Mouse (Mus musculus) heart, embryonic 14.5 days (tissue): ENCODE measurements around the gene Nrarp. TPM values are rescaled to one million over a fixed set of nuclear protein-coding genes. Genes with fewer than 3 reads are reported as not detected.

Source experiments
- ATAC-seq: fragments of 200-750 bp; cut with Nextera tagmentation; 2 replicates; pipeline ENCODE4 v1.8.0; 2017; ENCODE audit warnings: low read depth, moderate TSS enrichment; ENCODE audit not compliant: insufficient number of reproducible peaks, insufficient read depth, low FRiP score
- H3K27ac ChIP-seq, 2 experiments: fragments of 200-500 bp in 1 of 2; fragments of 300-500 bp in 1 of 2; sonication (generic) in 1 of 2; replicated peaks in 1 of 2; 2 replicates each; pipeline ENCODE4 v1.5.1; 2012 to 2014; ENCODE audit warnings: low read depth in 2 of 2, low read length in 2 of 2, control low read depth in 1 of 2, mild to moderate bottlenecking in 1 of 2, mixed read lengths in 1 of 2; ENCODE audit not compliant: control insufficient read depth in 1 of 2, insufficient read depth in 1 of 2
- H3K27me3 ChIP-seq: fragments of 300-500 bp; sonication (generic); 2 replicates; pipeline ENCODE4 v1.6.1; 2014; ENCODE audit warnings: mild to moderate bottlenecking, low read length, control low read depth; ENCODE audit not compliant: control insufficient read depth, insufficient read depth
- H3K36me3 ChIP-seq: fragments of 300-500 bp; sonication (generic); 2 replicates; pipeline ENCODE4 v1.6.1; 2014; ENCODE audit warnings: mild to moderate bottlenecking, control low read depth, low read length, mixed read lengths; ENCODE audit not compliant: control insufficient read depth, insufficient read depth
- H3K4me1 ChIP-seq, 2 experiments: fragments of 200-500 bp in 1 of 2; fragments of 300-500 bp in 1 of 2; sonication (generic) in 1 of 2; 2 replicates each; pipeline ENCODE4 v1.6.1; 2012 to 2014; ENCODE audit warnings: low read length in 2 of 2, control low read depth in 1 of 2, mixed read lengths in 1 of 2; ENCODE audit not compliant: control insufficient read depth in 2 of 2, insufficient read depth in 2 of 2
- H3K4me2 ChIP-seq: fragments of 300-500 bp; sonication (generic); 2 replicates; pipeline ENCODE4 v1.6.1; 2014; ENCODE audit warnings: mild to moderate bottlenecking, low read length
- H3K4me3 ChIP-seq, 2 experiments: fragments of 200-500 bp in 1 of 2; fragments of 300-500 bp in 1 of 2; sonication (generic) in 1 of 2; 2 replicates each; pipeline ENCODE4 v1.5.1; 2012 to 2014; ENCODE audit warnings: low read length in 2 of 2, mild to moderate bottlenecking in 2 of 2, control low read depth in 1 of 2, low read depth in 1 of 2, moderate library complexity in 1 of 2; ENCODE audit not compliant: control insufficient read depth in 1 of 2, insufficient read depth in 1 of 2
- H3K9ac ChIP-seq: fragments of 300-500 bp; sonication (generic); 2 replicates; pipeline ENCODE4 v1.6.1; 2014; ENCODE audit warnings: mild to moderate bottlenecking, low read length
- H3K9me3 ChIP-seq: fragments of 300-500 bp; sonication (generic); 2 replicates; pipeline ENCODE4 v1.6.1; 2016; ENCODE audit warnings: low read length, control low read depth; ENCODE audit not compliant: control insufficient read depth
- WGBS: fragments of 180-500 bp; shearing (Covaris S2); extraction: QIAGEN DNeasy Blood & Tissue Kit; methylation state at CpG from one replicate; pipeline ENCODE4 v1.1.7; 2014; 5-methylcytosine and 5-hydroxymethylcytosine counted together
- polyA plus RNA-seq: library from polyadenylated mRNA; unstranded; fragments of >200 nt; fragmentation: Nextera tagmentation; extraction: Ambion mirVana; gene quantifications from 2 replicates; pipeline ENCODE4 v1.2.1, GENCODE M21; 2014

Gene Nrarp
- polyA plus RNA-seq, 1 experiment from 2014 or later: 13.9 TPM

DNA sequence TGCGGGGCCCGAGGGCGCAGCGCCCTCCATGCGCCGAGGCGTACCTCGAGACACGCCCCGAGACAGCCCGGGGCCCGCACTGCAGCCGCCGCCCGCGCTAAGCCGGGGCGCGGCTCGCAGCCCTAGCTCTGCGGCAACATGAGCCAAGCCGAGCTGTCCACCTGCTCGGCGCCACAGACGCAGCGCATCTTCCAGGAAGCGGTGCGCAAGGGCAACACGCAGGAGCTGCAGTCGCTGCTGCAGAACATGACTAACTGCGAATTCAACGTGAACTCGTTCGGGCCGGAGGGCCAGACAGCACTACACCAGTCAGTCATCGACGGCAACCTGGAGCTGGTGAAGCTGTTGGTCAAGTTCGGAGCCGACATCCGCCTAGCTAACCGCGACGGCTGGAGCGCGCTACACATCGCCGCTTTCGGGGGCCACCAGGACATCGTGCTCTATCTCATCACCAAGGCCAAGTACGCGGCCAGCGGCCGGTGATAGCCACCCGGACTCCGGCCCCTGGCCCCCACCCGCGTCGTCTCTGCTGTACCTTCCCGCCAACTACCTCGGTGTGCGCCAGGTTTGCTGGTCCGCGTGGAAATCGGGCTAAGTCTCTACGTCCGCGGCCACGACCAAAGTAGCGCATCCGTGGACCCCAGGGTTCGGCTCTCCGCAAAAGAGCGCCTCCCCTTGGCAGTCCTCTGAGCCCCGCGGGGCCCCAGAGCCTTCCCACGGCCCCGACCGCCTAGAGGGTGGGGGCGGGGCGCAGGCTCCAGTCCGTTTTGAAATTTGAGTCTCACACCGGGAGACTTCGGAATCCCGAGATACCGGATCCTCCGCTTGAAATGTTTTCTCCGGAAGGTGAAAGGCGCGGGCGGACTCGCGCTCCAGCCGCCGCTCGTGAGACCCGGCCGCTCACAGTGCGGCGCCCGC is 674 bp downstream of the Nrarp start:
- peak overlapping the region; percentile 54 to 64 for H3K4me3 ChIP-seq
- under 1% methylated on average over 100 of the region's 100 CpGs for WGBS
- H3K27me3 ChIP-seq: peaks cover 47% of the 10 kb centered on the region
- peak overlapping the region; percentile 20 to 82 for H3K27ac ChIP-seq
- peak overlapping the region; percentile 95 for H3K4me2 ChIP-seq
- H3K9ac ChIP-seq: peak overlapping the region; percentile 82
- H3K4me1 ChIP-seq: peaks cover 31 to 38% of the 10 kb centered on the region in 2 experiments
- H3K36me3 ChIP-seq: no peaks in the 10 kb centered on the region; the same call in 1 of the 2 replicates
- ATAC-seq: peak; percentile 46; the same call in 1 of the 2 replicates
- H3K9me3 ChIP-seq: no peaks in the 10 kb centered on the region

DNA sequence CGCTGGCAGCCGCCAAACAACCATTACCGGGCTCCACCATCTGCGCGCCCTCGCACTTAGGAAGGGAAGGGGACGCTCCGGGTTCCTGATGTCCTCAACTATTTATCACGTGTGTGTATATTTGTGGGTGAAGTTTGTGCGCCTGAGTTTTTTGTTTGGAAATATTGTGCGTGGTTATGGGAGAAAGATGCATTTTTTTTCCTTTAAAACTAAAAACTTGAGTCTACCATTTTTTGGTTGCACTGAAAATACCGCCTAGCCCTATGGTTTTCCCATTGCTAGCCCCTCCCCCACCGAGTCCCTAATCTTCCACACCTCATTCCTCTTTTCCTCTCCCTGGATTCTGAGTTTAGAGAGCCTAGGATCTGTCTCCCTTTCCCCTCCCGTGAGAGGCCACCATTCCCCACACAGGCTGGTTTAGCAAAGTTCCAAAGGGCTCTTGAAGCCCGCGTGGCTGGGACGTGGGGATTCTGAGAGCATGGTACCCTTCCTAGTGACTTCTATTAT is 1.4 kb downstream of the Nrarp start:
- Histone ChIP-seq H3K4me2 (peak overlapping the region; percentile 95), H3K9me3 (no peaks in the 10 kb centered on the region), H3K4me3 (peak overlapping the region; percentile 54 to 64), H3K27me3 (peaks cover 47% of the 10 kb centered on the region), H3K36me3 (no peaks in the 10 kb centered on the region; the same call in 1 of the 2 replicates), H3K27ac (peak overlapping the region in 1 of 2 experiments; percentile 82; a peak in 2 of 4 replicates), H3K9ac (peak overlapping the region; percentile 82), H3K4me1 (peaks cover 24 to 31% of the 10 kb centered on the region in 2 experiments)
- ATAC-seq: no peak
- under 1% methylated on average over 17 of the region's 17 CpGs for WGBS

DNA sequence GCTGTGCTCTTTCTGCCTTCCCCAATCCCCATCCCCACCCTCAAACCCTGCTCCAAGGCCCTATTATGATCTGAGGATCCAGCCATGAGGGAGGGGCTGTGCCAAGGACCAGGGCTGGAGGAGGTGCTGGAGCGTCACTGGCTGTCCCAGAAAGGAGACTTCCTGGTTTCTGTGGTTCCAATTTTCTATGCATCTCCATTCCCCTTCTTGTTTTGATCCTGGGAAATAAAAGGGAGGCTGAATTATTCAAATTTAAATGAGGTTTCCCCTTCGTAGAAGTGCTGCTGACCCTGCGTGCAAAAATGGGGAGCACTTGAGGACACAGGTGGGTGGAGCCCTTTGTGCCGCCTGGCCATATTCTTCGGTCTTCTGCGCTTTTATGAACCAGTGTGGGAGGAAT is 2.1 kb downstream of the Nrarp start:
- Histone ChIP-seq H3K27ac (no peak overlapping the region), H3K9ac (peak overlapping the region; percentile 82; the same call in 1 of the 2 replicates), H3K9me3 (no peaks in the 10 kb centered on the region), H3K36me3 (no peaks in the 10 kb centered on the region; the same call in 1 of the 2 replicates), H3K27me3 (peaks cover 47% of the 10 kb centered on the region), H3K4me1 (peaks cover 19 to 24% of the 10 kb centered on the region in 2 experiments), H3K4me3 (peak overlapping the region; percentile 17 to 64), H3K4me2 (peak overlapping the region; percentile 95)
- 31% methylated on average over 6 of the region's 6 CpGs for WGBS
- ATAC-seq: no peak

DNA sequence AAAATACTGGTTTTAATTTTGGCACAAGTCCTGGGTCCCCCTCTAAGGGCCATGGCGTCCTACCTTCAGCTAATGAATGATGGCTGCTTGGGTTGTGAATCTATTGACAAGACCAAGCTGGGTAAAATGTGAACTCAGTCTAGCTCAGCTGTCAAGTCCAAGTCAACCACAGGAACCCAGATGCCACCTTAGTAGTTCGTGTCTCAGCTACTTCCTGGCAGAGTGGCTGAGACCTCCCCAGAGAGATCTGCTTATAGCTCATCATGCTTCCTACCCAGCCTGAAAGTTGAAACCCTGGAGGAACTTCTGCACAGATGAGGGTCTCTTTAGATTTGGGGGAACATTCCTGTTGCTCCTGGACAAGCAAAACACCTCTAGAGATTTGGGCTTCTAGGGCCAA is 2.8 kb downstream of the Nrarp start:
- WGBS: 64% methylated on average over 2 of the region's 2 CpGs
- peaks cover 42% of the 10 kb centered on the region for H3K27me3 ChIP-seq

DNA sequence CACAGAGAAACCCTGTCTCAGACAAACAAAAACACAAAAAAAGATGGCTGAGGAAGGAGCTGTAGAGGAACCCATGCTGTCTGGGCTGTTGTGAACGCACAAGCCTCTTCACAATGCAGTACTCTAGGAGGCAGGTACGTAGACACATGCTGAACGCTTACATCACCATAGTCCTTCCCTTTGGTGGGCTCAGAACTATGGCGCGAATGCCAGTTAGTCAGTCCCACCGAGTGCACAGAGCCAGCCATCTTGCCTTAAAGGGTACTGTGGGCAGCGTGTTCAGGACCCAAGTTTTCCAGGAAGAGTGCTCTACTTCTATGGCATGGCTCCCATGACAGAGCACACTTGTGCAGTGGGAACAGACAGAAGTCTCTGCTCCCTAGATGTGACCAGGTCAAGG is 3.9 kb downstream of the Nrarp start:
- H3K4me1 ChIP-seq: peaks cover 6 to 12% of the 10 kb centered on the region in 2 experiments; a peak in 2 of 4 replicates
- H3K9me3 ChIP-seq: no peaks in the 10 kb centered on the region
- no peak overlapping the region for H3K27ac ChIP-seq
- ATAC-seq: no peak
- no peak overlapping the region for H3K4me2 ChIP-seq
- H3K9ac ChIP-seq: no peak overlapping the region
- H3K36me3 ChIP-seq: no peaks in the 10 kb centered on the region; the same call in 1 of the 2 replicates
- H3K4me3 ChIP-seq: no peak overlapping the region
- WGBS: 91% methylated on average over 7 of the region's 7 CpGs
- peaks cover 33% of the 10 kb centered on the region for H3K27me3 ChIP-seq

More for the DNA sequence above, 2.8 kb downstream of the Nrarp start:
- no peaks in the 10 kb centered on the region for H3K9me3 ChIP-seq
- H3K9ac ChIP-seq: 0 out of 2 replicates have a peak overlapping the region, but pooled peaks have one; percentile 23
- H3K4me2 ChIP-seq: peak overlapping the region; percentile 95
- H3K27ac ChIP-seq: no peak overlapping the region
- ATAC-seq: no peak
- H3K4me3 ChIP-seq: no peak overlapping the region; a peak in 1 of 4 replicates
- H3K36me3 ChIP-seq: no peaks in the 10 kb centered on the region; the same call in 1 of the 2 replicates
- H3K4me1 ChIP-seq: peaks cover 12 to 17% of the 10 kb centered on the region in 2 experiments; a peak in 3 of 4 replicates

DNA sequence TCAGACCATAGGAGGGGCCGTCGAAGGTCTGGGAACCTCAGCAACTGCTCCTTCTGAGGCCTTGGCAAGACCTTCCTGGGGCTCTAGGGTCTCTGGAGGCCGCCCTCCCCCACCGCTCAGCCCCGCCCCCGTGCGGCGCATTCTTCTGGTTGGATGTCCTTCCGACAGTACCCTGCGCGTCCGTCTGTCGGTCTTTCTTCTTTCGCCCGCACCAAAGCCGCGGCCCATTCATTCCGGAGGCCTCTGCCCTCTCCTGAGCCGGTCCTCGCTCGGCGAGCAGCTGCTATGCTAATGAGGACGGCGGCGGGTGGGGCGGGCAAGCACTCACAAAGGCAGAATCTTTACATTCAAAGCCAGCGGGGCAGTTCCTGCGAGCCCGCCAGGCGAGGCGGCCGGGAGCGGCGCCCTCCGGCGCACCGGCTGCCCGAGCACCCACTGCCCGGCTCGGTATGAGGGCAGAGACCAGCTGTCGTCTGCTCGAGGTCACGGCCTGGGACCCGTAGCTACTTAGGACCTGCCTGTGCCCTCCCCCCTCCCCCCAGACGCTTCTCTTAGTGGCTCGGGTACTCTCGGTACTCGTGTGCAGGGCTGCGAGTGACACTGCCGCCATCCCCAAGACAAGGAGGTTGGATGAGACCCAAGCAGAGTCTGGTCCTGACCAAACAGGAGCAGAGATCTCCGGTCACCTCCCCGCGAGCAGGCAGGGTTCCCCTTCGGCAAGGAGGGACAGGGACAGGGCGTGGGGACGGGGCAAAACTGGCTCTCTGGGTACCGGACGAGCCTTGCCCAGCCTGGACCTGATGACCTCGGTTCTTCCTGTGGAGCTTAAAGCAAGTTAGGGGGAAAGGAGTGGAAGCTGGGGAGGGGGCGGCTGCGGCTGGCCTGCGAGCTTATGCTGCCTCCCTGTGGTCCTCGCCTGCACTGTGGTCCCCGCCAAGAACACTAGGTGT is 5.3 kb downstream of the Nrarp start:
- Histone ChIP-seq H3K27ac (peak overlapping the region; percentile 0 to 63; a peak in 3 of 4 replicates), H3K9me3 (no peaks in the 10 kb centered on the region), H3K36me3 (no peaks in the 10 kb centered on the region; the same call in 1 of the 2 replicates), H3K9ac (peak overlapping the region; percentile 78), H3K4me3 (peak overlapping the region; percentile 47 to 51), H3K4me1 (peaks cover 2 to 9% of the 10 kb centered on the region in 2 experiments; a peak in 2 of 4 replicates), H3K4me2 (peak overlapping the region; percentile 97), H3K27me3 (peaks cover 26% of the 10 kb centered on the region)
- WGBS: 2% methylated on average over 59 of the region's 64 CpGs
- ATAC-seq: peak; percentile 63

DNA sequence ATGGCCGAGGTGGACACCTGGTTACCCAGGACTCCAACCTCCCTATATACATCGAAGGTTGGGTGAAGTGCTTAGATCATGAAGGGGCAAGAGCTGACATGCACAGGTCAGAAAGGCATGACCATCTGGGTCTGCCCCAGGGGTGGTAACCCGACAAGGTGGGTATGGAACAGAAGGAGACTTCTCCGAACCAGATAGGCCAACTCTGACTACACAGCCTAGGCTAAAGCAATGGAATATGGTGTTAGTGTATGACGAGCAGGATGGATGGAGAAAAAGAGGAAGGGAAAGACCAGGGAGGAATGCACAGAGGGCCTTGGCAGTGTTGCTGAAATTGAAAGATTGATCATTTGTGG is 6.0 kb downstream of the Nrarp start:
- H3K27ac ChIP-seq: no peak overlapping the region
- H3K27me3 ChIP-seq: peaks cover 26% of the 10 kb centered on the region
- WGBS: 35% methylated on average over 5 of the region's 5 CpGs
- no peak overlapping the region for H3K9ac ChIP-seq
- H3K4me2 ChIP-seq: peak overlapping the region; percentile 97
- no peaks in the 10 kb centered on the region for H3K9me3 ChIP-seq
- H3K36me3 ChIP-seq: no peaks in the 10 kb centered on the region; the same call in 1 of the 2 replicates
- ATAC-seq: no peak
- peak overlapping the region in 1 of 2 experiments; percentile 51; a peak in 1 of 4 replicates for H3K4me3 ChIP-seq
- H3K4me1 ChIP-seq: peaks cover 2 to 9% of the 10 kb centered on the region in 2 experiments; a peak in 2 of 4 replicates
